Comparison of ENCODE assay signal across 7 mouse cellular contexts in genomic region chr9:108573774-108574690, GRCm38 (mm10). TPM values are rescaled to one million over a fixed set of nuclear protein-coding genes. Genes with fewer than 3 reads are reported as not detected.
DNase-seq lines count a peak whose midpoint lies in the region; ATAC-seq lines count a peak whose summit lies in the region.

No protein-coding gene starts in this region.

- H3K4me3 ChIP-seq in liver, embryonic 12.5 days, result no peak overlapping the region
- H3K4me3 ChIP-seq in hindbrain, embryonic 13.5 days, result no peak overlapping the region

- H3K4me1 ChIP-seq in liver, embryonic 12.5 days, result peaks cover 51% of the 10 kb centered on the region
- peaks cover 74% of the 10 kb centered on the region for H3K4me1 ChIP-seq in hindbrain, embryonic 13.5 days (replicated peaks)

- H3K27me3 ChIP-seq in liver, embryonic 12.5 days (replicated peaks), result no peaks in the 10 kb centered on the region
- H3K27me3 ChIP-seq in hindbrain, embryonic 13.5 days, result no peaks in the 10 kb centered on the region

- no peak overlapping the region for H3K4me2 ChIP-seq in liver, embryonic 12.5 days
- peak overlapping the region; percentile 94; the same call in 1 of the 2 replicates for H3K4me2 ChIP-seq in hindbrain, embryonic 13.5 days

- WGBS in liver, embryonic 12.5 days (ENCODE audit: insufficient replicate concordance), result 61% methylated on average over 26 of the region's 26 CpGs
- WGBS in hindbrain, embryonic 13.5 days, result 57% methylated on average over 26 of the region's 26 CpGs

- H3K36me3 ChIP-seq in liver, embryonic 12.5 days, result peaks cover 56% of the 10 kb centered on the region
- H3K36me3 ChIP-seq in hindbrain, embryonic 13.5 days, result peaks cover 60% of the 10 kb centered on the region

- no peak overlapping the region for H3K9ac ChIP-seq in liver, embryonic 12.5 days
- peak overlapping the region; percentile 59 for H3K9ac ChIP-seq in hindbrain, embryonic 13.5 days

- ATAC-seq in liver, embryonic 12.5 days, result no peak
- ATAC-seq in hindbrain, embryonic 13.5 days (ENCODE audit: low FRiP score), result no peak

- DNase-seq in liver (peak; percentile 63), NIH3T3 (ENCODE audit: low read depth) (peak; percentile 76)
- peak; percentile 85 to 89 for DNase-seq in cerebellum, postnatal 10 days
- DNase-seq in lung, postnatal 14 days, result peak; percentile 53
- DNase-seq in thymus, postnatal 10 days (ENCODE audit: low spot score in 2 of 2), result peak; percentile 57 to 74

- no peak overlapping the region for H3K27ac ChIP-seq in liver, embryonic 12.5 days
- H3K27ac ChIP-seq in hindbrain, embryonic 13.5 days, result peak overlapping the region; percentile 48; the same call in 1 of the 2 replicates

- no peaks in the 10 kb centered on the region for H3K9me3 ChIP-seq in liver, embryonic 12.5 days (replicated peaks)
- no peaks in the 10 kb centered on the region for H3K9me3 ChIP-seq in hindbrain, embryonic 13.5 days

RNA-seq across cellular contexts. Expression of gene Dalrd3, which starts 4.3 kb away (rescaled TPM):
- polyA plus RNA-seq in liver, embryonic 12.5 days (2016; fragmentation: Nextera tagmentation; extraction: Ambion mirVana), result 52.7 and 58.9 TPM in 2 replicates
- polyA plus RNA-seq in hindbrain, embryonic 13.5 days (2015; fragmentation: Nextera tagmentation; extraction: Ambion mirVana), result 285 and 314 TPM in 2 replicates

RNA-seq across cellular contexts. Expression of gene Wdr6, which starts 4.5 kb away (rescaled TPM):
- 28.3 and 29.3 TPM in 2 replicates for polyA plus RNA-seq in liver, embryonic 12.5 days (2016; fragmentation: Nextera tagmentation; extraction: Ambion mirVana)
- polyA plus RNA-seq in hindbrain, embryonic 13.5 days (2015; fragmentation: Nextera tagmentation; extraction: Ambion mirVana), result 280 and 317 TPM in 2 replicates

RNA-seq across cellular contexts. Expression of gene Ndufaf3, which starts 6.8 kb away (rescaled TPM):
- 34.8 and 38.9 TPM in 2 replicates for polyA plus RNA-seq in liver, embryonic 12.5 days (2016; fragmentation: Nextera tagmentation; extraction: Ambion mirVana)
- 74.0 and 82.1 TPM in 2 replicates for polyA plus RNA-seq in hindbrain, embryonic 13.5 days (2015; fragmentation: Nextera tagmentation; extraction: Ambion mirVana)

RNA-seq across cellular contexts. Expression of gene Impdh2, which starts 13.9 kb away (rescaled TPM):
- 173 and 184 TPM in 2 replicates for polyA plus RNA-seq in liver, embryonic 12.5 days (2016; fragmentation: Nextera tagmentation; extraction: Ambion mirVana)
- polyA plus RNA-seq in hindbrain, embryonic 13.5 days (2015; fragmentation: Nextera tagmentation; extraction: Ambion mirVana), result 104 and 111 TPM in 2 replicates

RNA-seq across cellular contexts. Expression of gene P4htm, which starts 23.4 kb away (rescaled TPM):
- polyA plus RNA-seq in liver, embryonic 12.5 days (2016; fragmentation: Nextera tagmentation; extraction: Ambion mirVana), result 1.1 and 1.4 TPM in 2 replicates
- polyA plus RNA-seq in hindbrain, embryonic 13.5 days (2015; fragmentation: Nextera tagmentation; extraction: Ambion mirVana), result 25.6 and 31.4 TPM in 2 replicates
